Mouse (Mus musculus) thymus, postnatal 36 days (tissue): ENCODE measurements around the gene Nceh1.
A peak's percentile ranks its signal among the peaks of the same experiment; 100 is the strongest.

ENCODE experiments used
- DNase-seq, 2 experiments: peaks; one replicate each; pipeline ENCODE4 v3.0.0; 2022; ENCODE audit warnings: mixed read lengths in 2 of 2

Nceh1 gene

DNA sequence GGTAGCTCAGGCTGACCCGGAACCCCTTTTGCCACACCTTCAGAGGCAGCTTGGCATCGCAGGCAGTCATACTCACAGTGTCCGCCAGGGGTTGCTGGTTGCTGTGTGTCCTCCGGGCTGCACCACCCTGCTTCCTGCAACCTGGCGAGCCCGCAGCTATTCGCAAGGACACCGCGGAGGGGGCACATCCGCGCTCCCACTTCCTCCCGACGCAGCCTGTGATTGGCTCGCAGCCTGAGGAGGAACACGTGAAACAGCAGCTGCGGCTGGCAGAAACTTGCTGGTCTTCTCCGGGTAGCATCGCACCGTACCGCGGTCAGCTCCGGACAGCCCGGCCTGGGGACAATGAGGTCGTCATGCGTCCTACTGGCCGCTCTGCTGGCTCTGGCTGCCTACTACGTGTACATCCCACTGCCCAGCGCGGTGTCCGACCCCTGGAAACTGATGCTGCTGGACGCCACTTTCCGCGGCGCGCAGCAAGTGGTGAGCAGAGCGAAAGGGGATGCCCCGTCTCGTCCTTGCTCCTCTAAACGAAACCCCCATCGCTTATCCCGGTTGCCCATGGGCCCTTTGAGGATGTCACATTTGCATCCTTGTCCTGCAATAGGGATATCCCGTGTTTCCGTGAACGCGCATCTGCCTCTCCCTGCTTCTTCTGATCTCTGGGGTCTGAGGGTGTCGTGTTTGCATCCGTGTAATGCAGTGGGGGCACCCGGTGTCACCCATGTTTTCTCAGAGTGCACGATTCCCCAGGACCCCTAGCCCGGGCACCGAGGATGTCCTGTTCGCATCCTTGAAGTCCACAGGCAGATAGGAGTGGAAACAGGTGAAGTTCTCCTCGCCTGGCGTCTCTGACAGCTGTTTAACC is at the start of gene Nceh1:
Nceh1 (plus strand) TSS at position 233 of the 868 bp plus-strand sequence.
- DNase-seq, result peak; percentile 96 to 97

DNA sequence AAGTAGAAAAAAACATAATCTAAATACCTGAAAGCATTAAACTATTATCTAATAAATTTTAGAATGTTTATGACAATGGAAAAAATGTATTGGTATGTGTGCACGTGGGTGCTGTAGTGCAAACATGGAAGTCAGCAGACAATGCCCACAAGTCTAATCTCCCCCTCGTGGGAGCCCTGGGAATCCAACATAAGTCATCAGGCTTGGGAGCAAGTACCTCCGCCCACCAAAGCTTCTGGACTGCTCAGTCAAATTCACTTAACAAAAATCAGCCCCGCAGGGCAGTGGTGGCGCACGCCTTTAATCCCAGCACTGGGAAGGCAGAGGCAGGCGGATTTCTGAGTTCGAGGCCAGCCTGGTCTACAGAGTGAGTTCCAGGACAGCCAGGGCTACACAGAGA is 42.7 kb upstream of the Nceh1 start:
- no peak for DNase-seq

DNA sequence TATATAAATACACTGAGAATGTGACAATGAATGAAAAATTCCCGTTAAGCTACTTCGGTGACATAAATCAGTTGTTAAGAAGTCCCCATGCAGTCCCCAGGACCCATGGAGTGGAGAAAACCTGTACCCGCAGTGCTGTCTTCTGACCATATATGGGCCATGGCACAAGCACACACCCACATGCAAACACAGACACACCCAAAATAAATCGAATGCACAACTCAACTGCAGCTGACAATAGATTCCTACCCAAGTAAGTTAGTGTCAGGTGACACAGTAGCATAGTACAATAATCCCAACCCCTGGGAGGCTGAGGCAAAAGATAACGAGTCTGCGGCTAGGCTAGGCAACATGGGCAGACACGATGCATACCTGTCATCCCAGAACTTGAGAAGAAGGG is 39.2 kb upstream of the Nceh1 start:
- DNase-seq, result no peak

DNA sequence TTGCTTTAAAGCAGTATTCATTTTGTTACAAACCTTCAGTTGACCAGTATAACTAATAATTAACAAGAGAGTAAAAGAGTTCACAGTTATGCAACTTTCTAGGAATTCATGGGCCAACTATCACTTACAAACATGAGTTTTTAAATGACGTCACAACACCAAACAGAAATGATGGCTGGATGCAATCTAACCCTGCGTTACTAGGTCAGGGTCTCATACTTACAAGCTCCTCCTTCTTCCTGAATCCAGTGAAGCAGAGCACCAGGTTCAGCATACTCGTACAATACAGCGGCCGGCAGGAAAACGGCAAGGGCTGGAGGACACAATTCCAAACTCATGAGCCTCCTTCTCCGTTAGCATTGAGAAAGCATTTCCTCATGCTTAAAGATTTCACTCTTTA is 37.0 kb upstream of the Nceh1 start:
- DNase-seq, result no peak

DNA sequence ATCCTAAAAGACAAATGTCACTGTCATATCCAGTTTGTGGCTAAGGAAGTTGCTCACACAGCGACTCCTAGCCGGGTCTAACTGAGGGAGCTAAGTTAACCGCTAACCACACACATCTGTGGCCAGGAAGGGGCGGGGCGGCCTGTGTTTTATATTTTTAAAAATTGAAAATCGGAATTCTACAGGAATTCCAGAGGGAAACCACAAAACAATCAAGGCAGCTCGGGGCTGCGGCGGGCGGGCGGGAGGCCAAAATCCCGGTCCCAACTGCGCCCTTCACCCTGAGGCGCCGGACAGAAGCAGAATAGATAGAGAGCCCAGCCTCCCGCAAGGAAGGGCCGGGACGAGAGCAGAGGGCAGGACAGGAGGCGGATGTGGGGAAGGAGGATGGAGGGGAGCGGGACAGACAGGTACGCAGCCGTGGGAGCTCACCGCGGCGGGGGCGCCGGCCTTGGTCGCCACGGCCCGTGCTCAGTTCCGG is 29.5 kb upstream of the Nceh1 start:
- DNase-seq, result peak; percentile 47 to 65

DNA sequence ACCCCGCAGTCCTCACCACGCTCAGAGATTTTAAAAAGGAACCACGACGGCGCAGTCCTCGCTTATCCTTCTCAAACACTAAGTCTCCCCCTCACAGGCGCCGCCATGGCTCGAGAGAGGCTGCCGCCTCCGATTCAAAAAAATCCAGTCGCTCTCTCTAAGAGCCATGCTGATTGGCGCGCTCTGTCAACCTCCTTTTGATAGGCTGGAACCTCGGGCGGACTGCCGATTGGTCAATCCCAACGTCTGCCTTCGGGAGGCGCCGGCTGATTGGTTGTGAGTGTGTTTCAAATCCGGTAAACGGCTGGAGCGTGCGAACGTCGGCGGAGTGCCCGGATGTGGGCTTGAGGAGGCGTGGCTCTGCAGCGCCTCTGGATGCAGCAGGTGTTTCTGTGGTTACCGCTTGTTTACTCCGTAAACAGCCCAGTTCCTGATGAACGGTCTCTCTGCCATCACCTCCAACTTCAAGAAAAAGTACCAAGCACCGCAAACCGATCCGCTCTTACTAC is 29.0 kb upstream of the Nceh1 start, which contains the start of gene Ect2:
Ect2 (minus strand) TSS at position 178 of the 509 bp plus-strand sequence.
- DNase-seq, result peak; percentile 98 to 99

DNA sequence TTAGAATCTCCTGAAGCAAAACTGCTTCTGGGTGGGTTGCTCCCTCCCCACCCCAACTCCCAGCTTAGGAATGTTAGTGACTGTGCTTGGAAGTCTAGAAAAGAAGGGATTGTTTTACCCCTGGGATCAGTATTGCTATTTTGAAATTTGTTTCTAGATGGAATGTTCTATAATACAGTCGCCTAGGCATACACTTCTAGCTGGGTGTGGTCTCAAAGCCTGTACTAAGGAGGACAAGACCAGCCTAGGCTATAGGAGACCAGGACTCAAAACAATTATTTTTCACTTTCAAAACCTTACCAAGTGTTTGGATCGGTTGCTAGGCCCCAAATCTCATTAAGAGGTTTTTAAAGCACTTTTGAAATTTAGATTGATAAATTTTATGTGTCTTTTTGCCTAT is 28.5 kb upstream of the Nceh1 start:
- DNase-seq, result no peak

DNA sequence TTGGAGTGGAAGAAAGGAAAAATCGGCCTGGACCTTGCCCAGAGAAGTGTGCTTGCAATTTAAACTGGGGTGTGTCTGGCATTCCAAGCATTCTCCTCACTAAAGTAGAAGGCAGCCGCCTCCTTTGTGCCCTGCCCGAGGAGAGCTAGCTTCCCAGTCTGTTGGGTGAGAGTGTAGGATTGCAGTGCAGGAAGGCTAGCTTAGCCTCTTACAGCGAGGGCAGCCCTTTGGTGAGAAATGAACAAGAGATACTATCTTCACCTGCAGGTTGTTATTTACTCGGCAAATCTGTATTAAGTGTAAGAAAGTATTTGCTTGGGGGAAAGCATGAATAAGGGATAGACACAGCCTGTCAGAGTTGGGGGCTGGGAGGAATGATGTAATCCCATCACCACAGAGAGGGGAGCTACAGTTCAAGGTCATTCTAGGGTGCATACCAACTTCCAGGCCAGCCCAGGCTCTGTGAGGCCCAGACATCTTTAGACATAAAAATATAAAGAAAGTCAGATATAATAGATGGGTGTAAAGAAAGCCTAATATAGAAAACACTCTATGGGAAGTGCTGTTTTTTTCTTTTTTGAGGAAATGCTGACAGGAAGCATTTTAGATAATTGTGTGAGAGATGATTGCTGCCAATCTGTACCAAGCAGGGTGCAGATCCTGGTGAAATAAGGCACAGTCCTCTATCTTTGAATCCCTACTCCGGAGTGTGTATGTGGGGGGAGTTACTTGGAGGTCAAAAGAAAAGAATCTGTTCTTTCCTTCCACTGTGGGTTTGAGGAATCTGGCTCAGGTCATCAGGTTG is 27.5 kb upstream of the Nceh1 start:
- no peak for DNase-seq

DNA sequence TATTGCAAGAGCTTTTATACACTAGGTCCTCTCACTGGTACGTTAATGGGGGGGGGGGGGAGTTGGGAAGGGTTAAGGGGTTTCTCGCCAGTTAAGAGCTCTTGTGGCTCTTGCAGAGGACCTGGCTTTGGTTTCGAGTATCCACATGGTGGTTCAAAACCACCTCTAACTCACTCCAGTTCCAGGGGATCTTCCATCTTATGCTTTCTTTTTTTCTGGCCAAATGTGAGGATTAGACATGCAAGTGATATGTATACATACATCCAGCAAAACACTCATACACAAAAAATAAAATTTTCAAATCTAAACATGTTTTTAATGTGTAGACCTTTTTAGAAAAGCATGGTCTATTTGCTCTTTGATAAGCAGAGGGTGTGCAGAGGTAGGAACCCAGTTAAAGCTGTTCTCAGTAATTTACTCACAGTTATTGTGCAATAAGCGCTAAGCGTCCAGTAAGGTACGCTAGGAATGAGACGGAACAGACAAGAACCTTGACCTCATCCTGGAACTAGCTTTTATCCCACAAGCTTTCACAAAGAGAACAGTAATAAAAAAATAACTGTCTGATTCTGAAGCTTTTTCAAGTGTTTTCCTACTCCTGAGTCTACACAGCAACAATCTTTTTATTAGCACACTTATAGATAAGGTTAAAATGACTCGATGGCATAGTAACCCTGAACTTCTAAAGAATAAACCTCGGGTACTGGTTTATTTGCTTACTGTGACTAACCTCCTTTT is 26.7 kb upstream of the Nceh1 start:
- no peak for DNase-seq

DNA sequence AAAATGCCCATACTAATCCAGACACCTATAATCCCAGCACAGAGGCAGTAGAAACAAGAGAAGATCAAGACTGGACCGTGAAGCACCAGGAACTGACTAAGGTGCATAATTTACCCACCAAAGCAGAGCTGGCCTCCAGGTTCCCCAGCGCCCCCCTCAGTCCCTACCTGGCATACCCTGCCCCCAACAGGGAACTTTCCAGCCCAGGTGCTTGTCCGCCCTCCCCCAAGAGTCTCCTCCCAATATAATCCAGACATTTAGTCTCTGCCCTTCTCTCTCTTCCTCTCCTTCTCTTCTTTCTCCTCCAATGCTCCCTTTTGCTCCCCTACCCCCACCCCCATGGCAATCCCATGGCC is 26.2 kb upstream of the Nceh1 start:
- no peak for DNase-seq

DNA sequence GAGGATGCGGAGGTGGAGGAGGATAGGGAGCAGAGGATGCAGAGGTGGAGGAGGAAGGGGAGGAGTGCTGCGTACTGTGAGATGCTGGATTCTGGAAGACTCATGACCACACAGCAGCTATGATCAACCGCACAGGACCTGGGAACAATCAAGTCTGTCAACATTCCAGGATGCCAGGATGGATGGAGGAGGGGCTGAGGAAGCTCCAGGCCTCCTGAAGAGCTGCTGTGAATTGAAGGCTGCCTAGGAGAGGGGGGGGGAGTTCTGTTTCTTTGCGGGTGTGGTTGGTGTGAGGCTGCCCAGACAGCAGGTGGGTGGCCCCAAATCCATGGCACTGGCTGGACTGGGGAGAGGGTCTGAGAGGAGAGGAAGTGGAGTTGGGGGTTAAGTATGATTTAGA is 23.9 kb upstream of the Nceh1 start:
- DNase-seq, result no peak

DNA sequence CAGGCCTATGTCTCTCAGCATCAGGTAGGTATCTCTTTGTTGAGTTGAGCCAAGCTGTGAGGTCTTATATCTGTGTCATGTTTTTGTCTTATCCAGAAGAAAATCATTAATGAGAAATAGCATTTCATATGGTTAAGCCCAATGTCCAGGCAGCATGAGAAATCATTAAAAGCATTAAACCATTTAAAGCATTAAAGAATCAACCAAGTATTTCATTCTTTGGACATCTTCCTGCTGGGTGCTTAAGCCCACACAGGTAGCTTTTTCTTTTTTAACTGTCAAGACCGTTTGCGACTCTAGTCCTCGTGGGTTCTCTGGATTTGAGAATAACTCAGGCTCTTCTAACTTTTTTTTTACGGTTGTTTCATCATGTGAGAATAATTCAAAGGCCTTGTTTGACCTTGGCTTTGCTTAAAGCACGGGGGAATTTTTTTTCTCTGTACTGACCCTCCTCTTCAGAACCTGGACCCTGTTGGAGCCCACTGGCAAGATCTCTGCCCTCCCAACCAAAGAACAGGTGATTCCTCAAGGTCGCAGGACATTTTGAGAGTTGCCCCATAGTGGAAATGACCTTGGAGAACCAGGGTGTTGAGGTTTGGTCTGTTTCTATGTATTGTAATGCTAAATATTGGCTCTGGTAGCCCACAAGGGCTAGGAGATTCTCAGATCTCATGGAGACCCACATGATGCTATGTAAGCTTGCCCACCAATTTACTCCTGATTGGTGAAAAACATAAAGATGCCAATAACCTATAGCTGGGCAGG is 20.9 kb upstream of the Nceh1 start:
- no peak for DNase-seq

DNA sequence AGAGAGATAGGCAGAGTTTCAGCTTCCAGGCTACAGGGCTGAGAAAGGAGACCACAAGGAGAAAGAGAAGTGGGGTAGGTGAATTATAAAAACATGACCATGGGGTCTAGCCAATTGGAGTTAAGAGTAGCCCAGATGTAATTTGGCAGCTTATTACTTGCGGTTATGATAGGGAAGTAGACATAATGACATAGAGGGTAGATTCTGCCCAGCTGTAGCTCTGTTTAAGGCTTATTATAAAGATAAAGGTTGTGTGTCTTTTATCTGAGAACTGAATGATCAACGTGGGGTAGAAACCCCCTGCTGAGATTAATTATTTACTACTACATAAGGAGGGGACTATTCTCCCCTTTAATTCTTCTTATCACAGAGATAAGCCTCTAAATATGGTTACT is 20.4 kb upstream of the Nceh1 start:
- no peak for DNase-seq

DNA sequence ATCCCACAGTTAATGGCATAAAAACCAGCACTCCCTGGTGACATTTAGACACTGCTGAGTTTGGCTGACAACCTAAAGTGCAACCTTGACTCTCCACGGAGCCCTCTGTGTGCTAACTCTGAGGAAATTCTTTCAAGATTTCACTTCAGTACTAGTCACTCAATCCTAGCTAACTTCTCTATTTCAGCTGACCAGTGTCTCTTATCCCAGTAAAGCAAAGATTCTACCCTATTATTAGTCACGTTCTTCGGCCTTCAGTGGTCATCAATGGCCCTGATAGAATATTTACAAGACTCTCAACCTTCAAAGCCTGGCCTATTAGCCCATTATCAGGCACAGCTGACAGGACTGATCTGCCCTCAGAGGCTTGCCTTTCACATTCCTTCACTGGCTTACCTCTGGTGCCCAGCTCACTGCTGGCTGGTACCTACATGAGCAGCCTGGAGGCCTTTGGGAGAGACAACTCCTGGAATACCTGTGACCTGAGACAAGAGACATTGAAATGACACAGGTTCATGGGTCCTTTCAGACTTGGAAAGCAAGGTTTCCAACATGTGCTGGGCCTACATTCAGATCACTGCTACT is 17.2 kb upstream of the Nceh1 start:
- DNase-seq, result no peak

DNA sequence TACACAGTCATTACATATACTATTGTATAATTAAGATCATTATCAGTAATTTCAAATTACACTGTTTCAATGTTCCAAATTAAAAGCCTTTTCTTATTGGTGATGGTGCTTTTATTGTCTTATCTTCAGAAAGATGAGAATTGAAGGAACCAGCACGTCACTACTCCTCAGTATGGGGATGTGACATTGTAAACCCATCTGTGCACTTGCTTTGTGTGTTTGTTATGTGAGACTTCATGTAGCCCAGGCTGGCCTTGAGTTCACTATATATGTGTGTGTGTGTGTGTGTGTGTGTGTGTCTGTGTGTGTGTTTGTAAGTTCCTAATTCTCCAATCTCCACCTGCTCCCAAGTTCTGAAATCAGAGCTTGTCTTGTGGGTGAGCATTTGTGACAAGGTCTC is 12.5 kb upstream of the Nceh1 start:
- no peak for DNase-seq

DNA sequence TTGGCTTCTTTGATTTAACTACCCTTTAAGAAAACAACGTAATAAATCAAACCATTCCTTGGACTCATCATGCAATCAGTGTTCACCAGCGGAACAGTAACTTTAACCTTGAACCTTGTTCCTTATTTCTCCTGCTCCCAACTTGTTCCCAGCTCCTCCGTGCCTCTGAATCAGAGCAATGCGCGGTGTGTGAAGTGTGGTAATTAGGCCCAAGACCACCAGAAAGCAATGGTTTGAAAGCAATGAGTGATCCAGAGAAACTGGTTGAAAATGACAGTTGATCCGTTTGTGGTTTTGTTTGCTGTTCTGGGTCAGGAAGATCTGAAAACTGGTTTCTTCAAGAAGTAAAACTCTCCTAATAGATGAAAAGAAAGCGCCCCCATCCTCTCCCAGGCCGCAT is 3.1 kb upstream of the Nceh1 start:
- no peak for DNase-seq

DNA sequence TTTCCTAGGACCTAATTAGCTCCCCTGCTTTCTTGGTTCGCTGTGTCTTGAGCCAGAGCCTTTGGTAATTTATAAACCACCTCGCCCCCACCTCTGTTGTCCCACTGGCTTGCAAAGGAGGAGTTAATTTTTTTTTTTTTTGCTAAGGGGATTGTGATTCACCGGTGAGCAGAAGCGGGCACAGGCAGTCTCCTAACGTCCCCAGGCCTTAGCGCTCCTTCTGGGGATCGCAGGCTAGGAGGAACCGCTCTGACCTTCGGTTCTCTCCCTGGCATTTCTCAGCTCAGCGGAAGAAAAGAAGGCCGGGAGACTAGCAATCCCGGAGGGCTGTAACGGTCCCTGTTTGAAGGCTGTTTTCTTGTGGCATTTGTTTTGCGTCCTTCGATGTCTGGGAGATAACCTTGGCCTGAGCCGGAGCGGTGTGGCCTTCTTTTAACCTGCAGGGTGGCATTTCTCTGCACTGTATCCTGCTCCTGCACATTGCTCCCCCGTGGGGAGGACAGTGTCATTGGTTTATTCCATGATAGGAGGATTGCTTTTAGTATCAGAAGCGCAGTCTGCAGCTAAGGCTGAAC is 923 bp downstream of the Nceh1 start:
- DNase-seq, result peak in 1 of 2 experiments; percentile 16

DNA sequence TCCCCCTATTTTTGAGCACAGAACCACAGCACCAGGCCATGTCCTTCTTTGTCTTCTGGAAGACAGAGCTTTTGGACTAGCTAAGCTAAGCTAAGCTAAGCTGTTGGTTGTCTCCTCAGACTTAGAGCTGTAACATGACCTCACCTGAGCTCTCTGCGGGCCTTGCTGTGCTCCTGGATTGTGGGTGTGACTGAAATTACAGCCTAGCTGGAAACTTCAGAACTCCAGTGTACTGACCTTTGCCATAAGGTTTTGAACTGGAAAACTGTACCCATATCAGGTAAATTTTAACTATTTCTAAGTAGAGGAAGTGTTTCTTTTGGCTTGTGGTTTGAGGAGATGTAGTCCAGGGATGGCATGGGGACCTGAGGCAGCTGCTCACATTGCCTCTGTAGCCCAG is 5.6 kb downstream of the Nceh1 start:
- DNase-seq, result no peak

DNA sequence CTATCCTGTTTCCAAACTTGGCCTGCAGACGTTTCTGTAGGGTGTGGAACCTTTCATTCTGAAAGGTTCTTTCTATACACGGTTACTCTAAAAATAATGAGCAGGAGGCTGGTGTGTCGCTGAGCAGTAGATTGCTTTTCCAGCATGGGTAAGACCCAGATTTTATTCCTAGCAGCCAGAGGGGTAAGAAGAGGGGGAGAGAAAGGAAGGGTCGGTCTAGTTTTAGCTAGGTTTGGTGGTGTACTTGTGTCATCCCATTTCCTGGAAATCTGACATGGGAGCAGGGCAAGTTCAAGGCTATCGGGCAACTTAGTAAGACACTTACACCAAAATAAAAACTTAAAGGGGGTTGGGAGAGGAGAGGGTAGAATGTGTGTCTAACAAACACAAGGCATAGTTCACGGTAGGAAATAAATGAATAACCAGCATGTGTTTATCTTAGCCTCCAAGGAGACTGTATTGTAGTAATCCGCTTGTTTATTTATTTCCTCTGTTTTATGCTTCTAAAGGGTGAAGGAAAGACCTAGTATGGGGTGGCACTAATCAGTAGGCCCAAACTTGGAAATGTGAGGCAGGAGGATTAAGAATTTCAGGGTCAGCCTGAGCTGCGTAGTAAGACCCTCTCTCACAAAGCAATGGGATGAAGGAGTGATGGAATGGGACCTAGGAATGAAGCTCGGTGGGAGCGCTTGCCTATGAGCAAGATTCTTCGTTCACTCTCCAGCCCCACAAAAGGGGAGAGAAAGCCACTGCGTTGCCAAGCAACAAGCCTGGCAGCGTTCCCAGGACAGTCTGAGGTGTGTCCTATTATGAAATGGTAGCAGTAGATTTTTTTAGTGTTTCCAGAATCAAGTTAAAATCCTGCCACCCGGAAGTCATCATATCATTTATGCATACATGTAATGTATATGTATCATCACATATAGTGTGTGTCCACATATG is 6.8 kb downstream of the Nceh1 start:
- no peak for DNase-seq

DNA sequence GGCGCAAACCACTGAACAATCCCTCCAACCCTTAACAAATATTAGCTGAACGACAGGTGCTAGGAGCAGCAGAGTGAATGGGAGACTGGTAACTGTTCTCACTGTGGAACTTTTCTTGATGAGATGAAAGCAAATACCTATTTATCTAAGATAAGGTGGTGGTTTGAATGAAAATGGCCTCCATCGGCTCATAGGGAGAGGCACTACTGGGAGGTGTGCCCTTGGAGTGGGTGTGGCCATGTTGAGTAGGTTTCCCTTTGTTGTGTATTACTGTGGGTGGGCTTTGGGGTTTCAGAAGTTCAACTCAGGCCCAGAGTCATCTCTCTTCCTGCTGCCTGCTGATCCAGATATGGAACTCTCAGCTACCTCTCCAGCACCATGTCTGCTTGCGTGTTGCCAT is 8.1 kb downstream of the Nceh1 start:
- no peak for DNase-seq
